In genomic region chr9:99243190-99243894, GRCm38 (mm10) we compare ENCODE assay signal across 8 mouse cellular contexts. TPM values are rescaled to one million over a fixed set of nuclear protein-coding genes. Genes with fewer than 3 reads are reported as not detected.
DNase-seq lines count a peak whose midpoint lies in the region; ATAC-seq and TF ChIP-seq lines count a peak whose summit lies in the region.

TSS of gene Cep70 (plus strand) at chr9:99243367.

- H3K27ac ChIP-seq in cortical plate, adult 2 months (ENCODE audit: insufficient read depth, low read length): peak within 1 kb of the TSS; percentile 57

- peak within 1 kb of the TSS; percentile 97 for H3K4me3 ChIP-seq in cortical plate, adult 2 months (ENCODE audit: insufficient read depth, low read length)

- TF ChIP-seq POLR2A in cortical plate, adult 2 months (IDR thresholded peaks at IDR 0.05; ENCODE audit: extremely low read depth, insufficient read depth, low read length): peak; percentile 71

- peak; percentile 89 to 90 for DNase-seq in gastrocnemius, adult 8-10 months (ENCODE audit: low spot score in 2 of 2)
- peak; percentile 98 for DNase-seq in induced T-regulatory cell, adult 2 months (ENCODE audit: low read depth)
- DNase-seq in left cerebral cortex, adult 9 months (ENCODE audit: low spot score in 2 of 2): peak; percentile 84 to 95
- DNase-seq in right cerebral cortex, postnatal 14 days: peak; percentile 96
- peak; percentile 96 for DNase-seq in urinary bladder, postnatal 36 days (ENCODE audit: low spot score in 2 of 2)

- ATAC-seq in activated CD4-positive, CD25-positive, alpha-beta regulatory T cell, adult 4 months: peak; percentile 92
- peak; percentile 72 for ATAC-seq in megakaryocyte progenitor cell, adult 5-6 weeks (replicated peaks; ENCODE audit: poor library complexity)

- TF ChIP-seq CTCF in cortical plate, adult 2 months (IDR thresholded peaks at IDR 0.05; ENCODE audit: extremely low read depth, insufficient read depth, low read length): no peak

- H3K4me1 ChIP-seq in cortical plate, adult 2 months (ENCODE audit: control insufficient read depth, insufficient read depth, low read length): no peaks in the 10 kb centered on the region; the same call in 1 of the 2 replicates

RNA-seq across cellular contexts. Expression of gene Cep70, which starts in this region (rescaled TPM):
- polyA plus RNA-seq in activated CD4-positive, CD25-positive, alpha-beta regulatory T cell, adult 4 months (2017; shearing (Covaris generic)): 10 to 100 TPM; 16.7 to 17.8 TPM
- polyA plus RNA-seq in cortical plate, adult 2 months (2012; rRNA removed): 20.1 and 22.7 TPM in 2 replicates
- total RNA-seq in gastrocnemius, adult 8-10 months (2022): 1 to 10 TPM; 2.2 to 2.8 (median 2.5) TPM
- 25.8 and 35.4 TPM in 2 replicates for total RNA-seq in megakaryocyte progenitor cell, adult 5-6 weeks (2015)
- 31.7 and 45.5 TPM in 2 replicates for total RNA-seq in megakaryocyte progenitor cell, adult 5-6 weeks (2017)

Comparison
In these comparisons a context has a peak if more than half of its experiments do, and no peak if none do; other contexts are left out.
1. Peak in every context shown above with its lines: DNase-seq, ATAC-seq, H3K4me3 ChIP-seq and H3K27ac ChIP-seq.
2. RNA of gene Cep70 (total RNA-seq): 25.8 to 45.5 TPM in megakaryocyte progenitor cell, adult 5-6 weeks; 2.2 to 2.8 TPM in gastrocnemius, adult 8-10 months; every median in the first group is over 4 times any median in the second.